Mouse (Mus musculus) duodenum, adult 2 months (tissue): Measurements from ENCODE around the gene Prl7d1. TPM values are rescaled to one million over a fixed set of nuclear protein-coding genes. Genes with fewer than 3 reads are reported as not detected.

Experiments
- polyA plus RNA-seq: library from polyadenylated mRNA; depleted of rRNA; stranded (reverse); fragments of >200 nt; gene quantifications from 2 replicates; pipeline ENCODE4 v1.2.3, GENCODE M21; 2012; ENCODE audit warnings: low replicate concordance; rRNA removed

The Prl7d1 gene
- not detected in 2 replicates for polyA plus RNA-seq

DNA sequence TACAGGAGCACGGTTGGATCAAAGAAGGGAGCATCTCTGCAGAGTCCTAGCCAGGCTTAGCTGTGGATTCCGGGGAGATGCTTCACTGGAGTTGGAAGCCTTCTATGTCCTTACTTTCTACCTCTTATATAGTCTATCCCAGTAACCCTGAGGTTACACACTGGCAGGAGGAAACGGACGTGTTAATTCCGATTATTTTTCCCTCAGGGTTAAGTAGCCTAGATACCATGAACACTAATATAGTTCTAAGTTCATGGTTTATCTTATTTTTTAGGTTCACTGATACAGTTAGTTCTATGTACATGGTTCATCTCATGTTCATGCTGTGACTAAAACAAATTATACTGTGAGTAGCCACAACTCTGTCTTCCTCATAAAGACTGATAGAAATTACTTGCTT lies at the start of gene Prl7d1:
Gene Prl7d1, minus strand, starts transcription at position 101 of the 400 bp plus-strand sequence.

GRCm38 (mm10) chr13:27667936-27668335 lies 48.6 kb downstream of the Prl7d1 start, which contains the start of gene Prl7a2:
Gene Prl7a2, minus strand, starts transcription at chr13:27668036.

Other genes with a start within 250 kb of the Prl7d1 start
- gene Prl8a8, start 203.5 kb downstream of the Prl7d1 start, polyA plus RNA-seq: not detected in 2 replicates
- not detected in 2 replicates for gene Prl8a9, start 152.1 kb downstream of the Prl7d1 start, polyA plus RNA-seq
- not detected in 2 replicates for gene Prl8a1, start 134.6 kb downstream of the Prl7d1 start, polyA plus RNA-seq
- not detected in 2 replicates for gene Prl7b1, start 106.2 kb downstream of the Prl7d1 start, polyA plus RNA-seq
- gene Prl7a1, start 74.2 kb downstream of the Prl7d1 start, polyA plus RNA-seq: not detected in 2 replicates
- not detected in 2 replicates for gene Prl7a2, start 48.7 kb downstream of the Prl7d1 start, polyA plus RNA-seq
- gene Prl7c1, start 64.1 kb upstream of the Prl7d1 start, polyA plus RNA-seq: not detected in 2 replicates
- gene Prl2a1, start 84.9 kb upstream of the Prl7d1 start, polyA plus RNA-seq: not detected in 2 replicates
- gene Prl2c1, start 132.6 kb upstream of the Prl7d1 start, polyA plus RNA-seq: not detected in 2 replicates